ENCODE assay signal across 15 mouse cellular contexts in the genomic region with DNA sequence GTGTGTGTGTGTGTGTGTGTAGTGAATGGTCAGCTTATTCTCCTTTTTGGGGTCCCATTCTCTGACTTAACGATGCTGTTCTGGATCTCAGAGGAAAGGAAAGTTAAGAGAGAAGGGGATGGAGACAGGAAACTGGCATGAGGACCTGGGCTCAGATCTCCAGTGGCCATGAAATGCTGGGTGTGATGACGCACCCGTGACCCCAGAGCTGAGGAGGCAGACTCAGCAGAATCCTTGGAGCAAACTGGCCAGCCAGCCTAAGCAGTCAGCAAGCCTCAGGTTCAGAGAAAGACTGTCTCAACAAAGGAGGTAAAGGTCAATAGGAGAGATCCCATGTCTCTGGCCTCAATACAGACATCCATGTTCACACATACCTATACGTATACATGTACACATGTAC. TPM values are rescaled to one million over a fixed set of nuclear protein-coding genes. Genes with fewer than 3 reads are reported as not detected.
DNase-seq lines count a peak whose midpoint lies in the region.
"Had no signal": no experiment of that assay in that cellular context is flagged by ENCODE, and none has a peak within 500 bp of the region (broad histone marks: within the 10 kb centered on the region; RNA-seq: fewer than 3 reads in every experiment).

No protein-coding gene starts in this region.

- intact Hi-C loops in left cerebral cortex, postnatal 36 days (cut with DNase I), result loop anchor here (10.0 kb wide), 1 partner anchor 85 kb away; no protein-coding TSS in a partner anchor

- DNase-seq in adrenal gland, adult (ENCODE audit: inconsistent age in 2 of 2, low spot score in 1 of 2), result peak; percentile 47 to 72
- no peak for DNase-seq in adrenal gland, adult 18-20 months (ENCODE audit: low spot score in 2 of 2)
- peak; percentile 23 for DNase-seq in adrenal gland, adult 8-10 months
- peak; percentile 30 for DNase-seq in adrenal gland, postnatal 14 days
- DNase-seq in adrenal gland, postnatal 36 days, result peak; percentile 44 to 57
- no peak for DNase-seq in gastrocnemius, postnatal 4 days (ENCODE audit: low spot score in 2 of 2)
- no peak for DNase-seq in left cerebral cortex, postnatal 36 days (ENCODE audit: low spot score in 2 of 2)
- DNase-seq: B cell, adult 2 months; cerebellum, adult 11 months; cerebellum, adult 18-20 months; cerebellum, adult 8-10 months; cerebellum, adult 9-11 months; cerebellum, postnatal 14 days; cerebellum, postnatal 36 days; embryo, embryonic 11 days had no signal

RNA-seq across cellular contexts. Expression of gene Glrp1, which starts 40.1 kb away (rescaled TPM):
- total RNA-seq in adrenal gland, adult 18-20 months (2021), result not detected
- total RNA-seq in adrenal gland, adult 8-10 months (2022), result not detected
- total RNA-seq in adrenal gland, postnatal 14 days (2021), result not detected in 2 replicates
- total RNA-seq in adrenal gland, postnatal 36 days (2021), result not detected
- not detected for total RNA-seq in gastrocnemius, postnatal 4 days (2021)
- total RNA-seq in left cerebral cortex, postnatal 36 days (2021), result not detected

Comparison
In these comparisons a context has a peak if more than half of its experiments do, and no peak if none do; other contexts are left out.
1. DNase-seq: peak in adrenal gland, adult (2 of 2), adrenal gland, adult 8-10 months (single experiment), adrenal gland, postnatal 14 days (single experiment) and adrenal gland, postnatal 36 days (2 of 2); none in adrenal gland, adult 18-20 months (0 of 2), gastrocnemius, postnatal 4 days (0 of 2) and left cerebral cortex, postnatal 36 days (0 of 2).